Mouse (Mus musculus) gastrocnemius, adult 8-10 months (tissue): ENCODE data around the gene Ermap. TPM values are rescaled to one million over a fixed set of nuclear protein-coding genes. Genes with fewer than 3 reads are reported as not detected.

Experiments used
- DNase-seq, 2 experiments: peaks; one replicate each; pipeline ENCODE4 v3.0.0; 2022; ENCODE audit warnings: low spot score in 2 of 2
- microRNA-seq: library from miRNA; unstranded; fragments of <30 nt; microRNA quantifications from one replicate; pipeline ENCODE4 v1.2.0, GENCODE M21; 2022
- total RNA-seq, 4 experiments: library from RNA; stranded (reverse); gene quantifications; 2 replicates each; pipeline ENCODE4 v1.2.4; 2022

The Ermap gene
- total RNA-seq, 4 experiments from 2014 or later = not detected

DNA sequence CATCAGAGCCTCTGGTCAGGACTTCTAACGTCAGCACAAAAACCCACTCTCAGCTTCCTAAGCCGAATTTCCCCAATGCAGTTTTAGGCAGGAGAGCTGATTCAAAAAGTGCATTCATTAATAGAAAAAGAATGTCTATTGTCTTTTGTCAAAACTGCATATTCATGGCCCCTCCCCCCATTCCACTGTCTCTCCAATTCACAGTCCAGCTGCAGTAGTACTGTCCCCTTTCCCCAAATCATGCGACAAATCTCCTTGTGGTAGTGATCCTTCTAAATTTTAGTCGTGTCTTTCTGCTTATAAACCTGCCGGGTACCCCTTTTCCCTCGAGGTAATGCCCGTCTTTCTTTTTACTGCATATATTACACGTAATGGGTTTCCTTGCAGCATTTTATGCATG is 51.0 kb downstream of the Ermap start:
- no peak for DNase-seq

DNA sequence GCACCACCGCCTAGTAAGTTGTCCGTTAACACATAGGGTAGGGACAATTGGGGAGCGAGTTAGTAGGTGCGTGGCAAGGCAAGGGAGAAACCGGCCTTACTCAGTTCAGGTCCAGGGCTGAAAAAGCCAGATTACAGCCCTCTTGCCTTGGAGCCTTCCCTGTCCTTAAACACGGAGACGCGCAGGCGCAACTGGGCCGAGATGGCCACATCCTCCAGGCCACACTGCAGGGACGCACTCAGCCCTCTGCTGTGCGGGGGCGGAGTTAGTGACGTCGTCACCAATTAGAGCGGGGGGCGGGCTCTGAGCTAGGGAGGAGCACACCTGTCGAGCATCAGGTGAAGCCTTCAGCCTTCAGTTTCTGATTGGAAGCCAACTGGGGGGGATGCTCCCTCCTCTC is 51.6 kb downstream of the Ermap start:
- DNase-seq = no peak

DNA sequence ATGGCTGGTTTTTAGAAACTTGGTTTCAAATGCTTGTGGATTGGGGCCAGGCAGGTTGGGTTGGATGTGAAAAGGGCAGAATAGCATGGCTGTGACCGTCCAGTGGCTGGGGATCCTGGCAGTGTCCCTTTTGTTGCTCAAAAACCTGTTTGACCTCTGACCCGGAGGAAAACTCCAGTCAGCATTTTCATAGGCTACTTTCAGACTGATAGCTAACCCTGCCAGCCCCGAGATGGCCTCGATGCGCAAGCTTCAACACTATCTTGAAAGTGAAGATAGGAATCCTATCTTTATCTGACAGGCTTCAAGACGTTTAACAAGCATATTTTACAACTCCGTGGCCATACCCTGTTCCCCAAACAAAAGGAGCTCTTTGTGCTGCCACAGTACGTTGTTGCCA is 52.5 kb downstream of the Ermap start:
- DNase-seq = no peak

DNA sequence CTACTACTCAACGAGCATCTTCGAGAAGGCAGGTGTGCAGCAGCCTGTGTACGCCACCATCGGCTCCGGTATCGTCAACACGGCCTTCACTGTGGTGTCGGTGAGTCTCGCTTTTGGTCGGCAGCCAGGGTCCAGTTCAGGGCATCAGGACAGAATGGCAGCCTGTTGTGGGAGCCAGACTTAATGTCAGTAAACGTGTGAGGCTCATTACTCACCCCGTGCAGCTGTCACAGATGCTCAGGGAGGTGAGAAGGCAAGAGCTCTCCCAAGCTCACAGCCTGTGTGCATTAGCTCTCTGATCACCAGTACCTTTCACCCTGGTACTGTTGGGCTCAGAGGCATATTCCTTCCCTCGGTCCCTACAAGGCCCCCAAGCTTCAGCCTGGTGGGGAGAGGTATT is 56.0 kb downstream of the Ermap start:
- no peak for DNase-seq

DNA sequence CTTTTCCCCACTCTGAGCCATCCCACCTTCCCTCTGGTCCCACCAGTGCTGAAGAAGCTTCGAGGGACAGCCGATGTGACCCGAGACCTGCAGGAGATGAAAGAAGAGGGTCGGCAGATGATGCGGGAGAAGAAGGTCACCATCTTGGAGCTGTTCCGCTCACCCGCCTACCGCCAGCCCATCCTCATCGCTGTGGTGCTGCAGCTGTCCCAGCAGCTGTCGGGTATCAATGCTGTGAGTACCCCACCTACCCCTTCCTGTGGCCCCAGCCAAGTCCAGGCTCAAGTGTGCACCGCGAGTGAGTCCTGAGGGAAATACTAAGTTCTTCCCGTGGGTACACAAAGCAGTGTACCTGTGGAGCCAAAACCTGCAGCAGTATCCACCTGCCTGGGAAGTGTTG is 56.5 kb downstream of the Ermap start:
- DNase-seq = no peak

DNA sequence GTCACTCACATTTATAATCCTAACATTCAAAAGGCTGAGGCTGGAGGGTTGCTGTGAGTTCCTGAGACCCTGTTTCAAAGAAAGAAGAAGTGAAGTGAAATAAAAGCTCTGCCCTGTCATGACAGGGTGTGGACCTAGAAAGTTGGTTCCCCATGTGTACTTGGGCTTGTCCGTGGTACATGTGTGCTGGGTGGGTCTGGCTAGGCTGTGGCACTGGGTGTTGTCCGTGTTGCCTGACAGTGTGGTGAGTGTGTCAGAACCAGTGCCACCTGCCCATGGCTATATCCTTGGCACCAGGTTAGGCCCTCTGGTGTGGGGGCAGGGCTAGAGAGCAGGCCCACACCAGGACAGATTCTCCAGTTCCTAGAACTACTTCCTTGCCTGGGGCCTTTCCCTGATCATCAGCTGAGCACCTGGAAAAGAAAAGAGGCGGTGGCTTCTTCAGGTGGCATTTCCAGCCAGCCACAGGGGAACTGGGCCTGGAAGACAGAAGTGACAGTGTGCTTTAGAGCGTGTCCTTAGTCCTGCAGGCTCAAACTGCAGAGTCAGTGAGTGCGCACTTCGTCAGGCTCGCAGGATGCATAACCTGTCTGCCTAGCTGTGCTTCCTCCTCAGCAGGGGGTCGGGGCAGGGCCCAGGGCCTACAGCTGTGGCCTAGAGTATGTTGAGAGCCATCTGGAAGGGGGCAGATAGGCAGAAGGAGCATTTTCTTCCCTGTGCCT is 58.5 kb downstream of the Ermap start:
- no peak for DNase-seq

DNA sequence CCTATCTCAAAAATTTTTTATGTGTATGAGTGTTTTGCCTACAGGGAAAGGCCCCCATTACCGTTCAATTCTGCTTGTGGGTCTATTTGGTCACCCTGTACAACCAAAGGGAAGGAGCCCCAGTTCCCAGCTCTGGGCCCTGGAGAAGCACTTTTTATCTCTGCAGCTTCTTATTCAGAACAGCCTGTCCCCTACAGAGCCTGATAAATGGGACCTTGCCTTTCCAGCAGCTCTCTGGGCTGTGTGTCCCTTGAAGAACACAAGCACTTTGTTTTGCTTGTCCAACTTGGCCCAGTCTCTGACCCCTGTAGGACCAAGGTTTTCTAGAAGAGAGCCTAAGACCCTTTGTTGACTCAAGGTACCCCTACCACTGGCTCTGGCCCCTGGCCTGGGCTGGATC is 60.7 kb downstream of the Ermap start:
- no peak for DNase-seq

DNA sequence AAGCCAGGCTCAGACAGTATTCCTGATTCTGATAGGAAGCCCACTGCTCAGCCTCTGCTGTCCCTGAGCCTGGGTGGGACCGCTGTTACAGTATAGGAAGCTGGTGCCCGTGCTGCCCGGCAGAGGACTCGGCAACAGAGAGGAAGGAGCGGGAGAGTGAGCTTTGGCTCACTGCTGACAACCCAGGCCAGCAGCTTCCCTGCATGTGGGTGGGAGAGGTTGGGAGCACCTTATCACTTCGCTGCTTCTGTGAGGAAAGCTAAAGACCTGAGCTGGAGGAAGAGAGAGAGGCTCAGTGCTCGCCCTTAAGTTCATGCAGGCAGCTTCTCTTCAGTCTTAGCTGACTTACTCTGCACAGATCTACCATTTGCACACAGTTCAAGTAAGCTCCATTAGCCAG is 61.3 kb downstream of the Ermap start:
- DNase-seq = no peak

DNA sequence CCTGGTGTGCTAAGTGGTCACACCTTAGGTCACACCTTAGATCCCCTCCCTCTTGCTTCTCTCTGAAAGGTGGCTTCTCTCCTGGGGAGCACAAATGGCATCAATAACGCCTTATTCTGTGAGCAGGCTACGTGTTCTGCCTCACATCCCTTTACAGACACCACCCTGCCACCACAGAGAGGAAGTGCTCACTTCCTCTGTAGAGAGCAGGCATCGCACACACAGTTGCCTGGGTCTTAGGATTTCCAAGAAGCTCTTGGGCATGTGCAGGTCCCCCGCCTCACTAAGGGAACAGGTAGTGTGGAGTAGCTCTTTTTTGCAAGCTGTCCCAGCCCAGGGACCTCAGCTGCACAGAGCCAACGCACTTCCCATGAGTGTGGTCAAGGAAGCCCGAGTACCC is 62.6 kb downstream of the Ermap start:
- no peak for DNase-seq

DNA sequence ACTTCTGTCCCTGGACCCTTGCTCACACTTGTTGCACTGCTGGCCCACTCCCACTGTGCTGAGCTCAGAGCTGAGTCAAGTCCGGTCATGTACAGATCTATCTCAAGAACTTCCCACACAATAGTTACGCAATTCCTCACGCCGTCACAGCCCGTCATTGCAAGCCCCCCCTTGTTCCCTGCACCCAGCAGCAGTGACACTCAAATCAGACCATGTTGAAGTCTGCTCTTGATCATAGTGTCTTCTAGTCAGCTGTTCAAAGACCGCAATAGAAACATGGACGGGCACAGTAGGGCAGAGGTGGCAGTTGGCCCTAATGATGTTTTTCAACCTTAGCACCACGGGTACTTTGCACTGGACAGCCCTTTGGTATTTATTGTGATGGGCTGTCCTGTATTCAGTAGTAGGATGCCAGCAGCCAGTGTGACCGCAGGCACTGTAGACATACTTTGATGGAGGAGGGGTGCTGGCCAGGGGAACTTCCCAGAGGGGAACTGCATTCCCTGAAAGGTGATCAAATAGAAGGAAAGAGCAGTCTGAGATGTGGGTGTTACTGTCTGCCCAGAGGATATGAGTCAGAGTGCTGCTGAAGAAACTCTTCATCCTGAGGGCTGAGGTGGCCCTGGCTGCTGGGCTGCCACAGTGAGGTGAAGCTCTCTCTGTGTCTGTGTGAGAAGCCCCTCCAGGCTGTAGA is 64.1 kb downstream of the Ermap start:
- DNase-seq = no peak

Small RNA genes within 50 kb of the gene (microRNA-seq; reads per million reads assigned to microRNA genes)
- not detected for gene Mir1957a

Other genes starting within 250 kb of the Ermap start
- under 1 TPM; 0.17 to 0.24 (median 0.22) TPM for gene Lao1, start 228.4 kb downstream of the Ermap start, total RNA-seq
- 1 to 10 TPM; 4.6 to 9.8 (median 5.3) TPM for gene Slc2a1, start 81.3 kb downstream of the Ermap start, total RNA-seq
- 10 to 100 TPM; 15.2 to 18.5 (median 16.8) TPM for gene Zfp691, start 15.8 kb downstream of the Ermap start, total RNA-seq
- gene Svbp, start 5.3 kb upstream of the Ermap start, total RNA-seq = 10 to 100 TPM in 2 of 4 experiments, 1 to 10 TPM in 2; 8.7 to 12.2 (median 10.1) TPM
- gene Tmem269, start 28.2 kb upstream of the Ermap start, total RNA-seq = under 1 TPM in 1 of 4 experiments, not detected in 3; 0.24 TPM
- gene AU022252, start 42.7 kb upstream of the Ermap start, total RNA-seq = 10 to 100 TPM; 29.7 to 35.6 (median 31.5) TPM
- gene P3h1, start 42.9 kb upstream of the Ermap start, total RNA-seq = 10 to 100 TPM; 10.6 to 12.0 (median 11.1) TPM
- 1 to 10 TPM in 2 of 4 experiments, under 1 TPM in 2; 0.46 to 1.1 (median 0.95) TPM for gene Cldn19, start 65.4 kb upstream of the Ermap start, total RNA-seq
- gene Ybx1, start 104.6 kb upstream of the Ermap start, total RNA-seq = 100 to 1,000 TPM; 604 to 694 (median 660) TPM
- gene Ppih, start 130.5 kb upstream of the Ermap start, total RNA-seq = 10 to 100 TPM in 1 of 4 experiments, 1 to 10 TPM in 3; 6.3 to 10.0 (median 7.4) TPM
- gene Ccdc30, start 225.5 kb upstream of the Ermap start, total RNA-seq = under 1 TPM in 1 of 4 experiments, not detected in 3; 0.29 TPM
- gene Ppcs, start 232.4 kb upstream of the Ermap start, total RNA-seq = 1 to 10 TPM; 3.7 to 6.7 (median 4.8) TPM
- not detected for gene Zmynd12, start 232.8 kb upstream of the Ermap start, total RNA-seq